Mouse (Mus musculus) spleen, adult 2 months (tissue): ENCODE results near the gene Casc1. TPM values are rescaled to one million over a fixed set of nuclear protein-coding genes. Genes with fewer than 3 reads are reported as not detected.
"Not testable (repeated sequence)": the region's sequence is repeated elsewhere in the genome, so short reads cannot be mapped to it uniquely, and the experiment has no call there.

ENCODE experiments used
- DNase-seq, 2 experiments: peaks; one replicate each; pipeline versions ENCODE4 v3.0.0 to v3.0.0-alpha.2; 2012 to 2021; ENCODE audit warnings: low spot score in 2 of 2, low read depth in 1 of 2
- H3K27ac ChIP-seq: fragments of 200-500 bp; 2 replicates; pipeline ENCODE4 v1.5.1; 2012; ENCODE audit warnings: low read length, inconsistent platforms; ENCODE audit not compliant: insufficient read depth
- H3K27me3 ChIP-seq: fragments of 200-500 bp; 2 replicates; pipeline ENCODE4 v1.6.1; 2012; ENCODE audit warnings: mild to moderate bottlenecking, moderate library complexity, low read length, inconsistent platforms; ENCODE audit not compliant: control insufficient read depth, insufficient read depth
- H3K36me3 ChIP-seq: fragments of 200-500 bp; 2 replicates; pipeline ENCODE4 v1.6.1; 2012; ENCODE audit warnings: mild to moderate bottlenecking, low read length, inconsistent platforms; ENCODE audit not compliant: control insufficient read depth, insufficient read depth
- H3K4me1 ChIP-seq: fragments of 200-500 bp; 2 replicates; pipeline ENCODE4 v1.6.1; 2011; ENCODE audit warnings: inconsistent platforms; ENCODE audit not compliant: control insufficient read depth, insufficient read depth, insufficient read length
- H3K4me3 ChIP-seq: fragments of 200-500 bp; 2 replicates; pipeline ENCODE4 v1.5.1; 2011; ENCODE audit warnings: mild to moderate bottlenecking, inconsistent platforms; ENCODE audit not compliant: insufficient read depth, insufficient read length; ENCODE audit errors: extremely low read depth
- CTCF ChIP-seq: fragments of 200-500 bp; IDR thresholded peaks from 2 replicates; pipeline ENCODE4 v1.5.1; 2011; ENCODE audit warnings: mild to moderate bottlenecking, inconsistent platforms; ENCODE audit not compliant: insufficient read depth, insufficient read length, insufficient replicate concordance; ENCODE audit errors: extremely low read depth
- POLR2A ChIP-seq: fragments of 200-500 bp; IDR thresholded peaks from 2 replicates; pipeline ENCODE4 v1.6.1; 2011; ENCODE audit warnings: low read depth, low read length, inconsistent platforms
- WGBS: fragments of 180-500 bp; shearing (Covaris S2); methylation state at CpG from one replicate; pipeline ENCODE4 v1.1.7; 2018; 5-methylcytosine and 5-hydroxymethylcytosine counted together
- polyA plus RNA-seq: library from polyadenylated mRNA; depleted of rRNA; stranded (reverse); fragments of >200 nt; gene quantifications from 2 replicates; pipeline ENCODE4 v1.2.3, GENCODE M21; 2012

The Casc1 gene
- polyA plus RNA-seq, 1 experiment, result 0.09 TPM

DNA sequence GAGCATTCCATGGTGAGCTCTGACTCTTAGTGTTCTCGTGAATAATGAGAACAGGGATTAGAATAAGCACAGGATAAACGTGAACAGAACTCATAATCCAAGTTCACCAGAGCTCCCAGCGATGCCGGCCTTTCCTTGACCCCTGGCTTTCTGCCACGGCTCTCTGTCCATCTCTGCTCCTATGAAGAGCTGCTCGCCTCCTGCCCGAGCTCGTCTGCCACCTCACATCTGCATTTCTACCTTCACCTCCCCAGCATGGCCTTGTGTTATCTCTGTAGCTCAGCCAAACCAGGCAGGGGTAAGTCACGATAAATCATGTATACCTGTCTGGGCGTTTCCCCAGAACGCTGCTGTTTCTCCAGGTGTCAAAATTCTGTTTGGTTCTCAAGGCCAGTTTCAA is 70.1 kb downstream of the Casc1 start:
- WGBS, result 91% methylated on average over 11 of the region's 11 CpGs
- peaks cover 43% of the 10 kb centered on the region for H3K36me3 ChIP-seq
- no peaks in the 10 kb centered on the region for H3K27me3 ChIP-seq
- H3K4me3 ChIP-seq, result no peak overlapping the region
- no peak for TF ChIP-seq POLR2A
- no peak for TF ChIP-seq CTCF
- DNase-seq, result no peak
- H3K4me1 ChIP-seq, result peaks cover 8% of the 10 kb centered on the region; the same call in 1 of the 2 replicates
- no peak overlapping the region for H3K27ac ChIP-seq

DNA sequence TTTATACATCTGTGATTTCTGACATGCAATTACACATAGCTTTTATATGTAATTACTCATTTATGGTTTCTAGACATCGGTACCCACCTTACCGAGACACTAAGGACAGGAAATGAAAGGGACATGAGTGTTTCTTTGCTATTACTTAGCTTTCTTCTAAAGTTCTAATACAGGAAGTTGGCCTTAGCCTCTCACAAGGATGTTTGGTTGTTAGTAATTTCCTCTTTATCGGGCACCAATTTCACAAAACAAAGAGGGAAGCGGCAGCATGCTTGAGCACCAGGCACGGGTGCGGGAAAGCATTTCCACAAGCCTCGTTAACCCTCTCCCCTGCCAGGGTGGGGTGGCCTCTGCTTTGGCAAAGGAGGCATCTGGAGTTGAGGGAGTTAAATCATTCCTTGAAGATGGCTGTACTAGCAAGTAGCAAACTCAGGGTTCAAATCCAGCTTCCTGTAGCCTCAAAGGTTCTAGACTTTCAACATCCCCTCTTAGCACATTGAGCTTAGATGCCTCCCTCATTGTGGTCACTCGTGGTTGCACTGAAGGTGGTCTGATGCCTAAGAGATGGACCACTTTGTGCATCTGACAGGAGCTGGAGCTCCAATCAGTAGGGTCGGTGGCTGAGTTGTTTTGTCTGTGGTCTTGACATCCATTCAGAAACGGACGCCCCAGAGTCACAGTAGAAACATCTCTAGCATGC is 70.9 kb downstream of the Casc1 start:
- Histone ChIP-seq H3K27ac (peak overlapping the region; percentile 72), H3K4me3 (no peak overlapping the region), H3K4me1 (peaks cover 8% of the 10 kb centered on the region; the same call in 1 of the 2 replicates), H3K36me3 (peaks cover 40% of the 10 kb centered on the region), H3K27me3 (no peaks in the 10 kb centered on the region)
- 37% methylated on average over 11 of the region's 11 CpGs for WGBS
- TF ChIP-seq CTCF (no peak), POLR2A (no peak)
- no peak for DNase-seq

- no peaks in the 10 kb centered on the region for H3K27me3 ChIP-seq
- H3K4me3 ChIP-seq, result no peak overlapping the region
- H3K36me3 ChIP-seq, result peaks cover 41% of the 10 kb centered on the region
- 91% methylated on average over 13 of the region's 13 CpGs for WGBS
- H3K27ac ChIP-seq, result no peak overlapping the region
- H3K4me1 ChIP-seq, result peaks cover 8% of the 10 kb centered on the region; the same call in 1 of the 2 replicates
- DNase-seq, result no peak
- no peak for TF ChIP-seq CTCF
- TF ChIP-seq POLR2A, result no peak
These were observed 71.6 kb downstream of the Casc1 start for GRCm38 (mm10) chr6:145139236-145139635.

DNA sequence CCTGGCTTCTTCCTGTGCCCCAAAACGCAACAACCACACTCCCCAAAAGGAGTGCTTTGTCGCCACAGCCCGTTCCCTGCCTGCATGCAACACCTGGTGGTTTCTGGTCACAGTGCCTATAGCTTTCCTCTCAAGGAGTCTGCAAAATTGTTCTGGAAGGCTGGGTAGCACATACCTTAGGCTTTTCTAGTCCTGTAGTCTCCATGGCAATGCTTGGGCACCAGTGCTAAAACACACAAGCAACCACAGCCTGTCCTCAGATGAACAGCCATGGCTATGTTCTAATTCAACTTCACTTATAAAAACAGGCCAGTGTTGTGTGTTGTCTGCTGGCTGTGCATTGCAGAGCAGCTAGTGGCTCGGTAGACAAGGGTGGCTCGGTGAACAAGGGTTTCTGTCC is 74.0 kb downstream of the Casc1 start:
- no peak for TF ChIP-seq CTCF
- Histone ChIP-seq H3K4me1 (peaks cover 11% of the 10 kb centered on the region; the same call in 1 of the 2 replicates), H3K27ac (no peak overlapping the region), H3K27me3 (no peaks in the 10 kb centered on the region), H3K4me3 (no peak overlapping the region), H3K36me3 (peaks cover 32% of the 10 kb centered on the region)
- 80% methylated on average over 5 of the region's 5 CpGs for WGBS
- no peak for DNase-seq

- H3K36me3 ChIP-seq, result peaks cover 26% of the 10 kb centered on the region
- DNase-seq, result no peak
These were observed 75.0 kb downstream of the Casc1 start for GRCm38 (mm10) chr6:145135804-145136203.

DNA sequence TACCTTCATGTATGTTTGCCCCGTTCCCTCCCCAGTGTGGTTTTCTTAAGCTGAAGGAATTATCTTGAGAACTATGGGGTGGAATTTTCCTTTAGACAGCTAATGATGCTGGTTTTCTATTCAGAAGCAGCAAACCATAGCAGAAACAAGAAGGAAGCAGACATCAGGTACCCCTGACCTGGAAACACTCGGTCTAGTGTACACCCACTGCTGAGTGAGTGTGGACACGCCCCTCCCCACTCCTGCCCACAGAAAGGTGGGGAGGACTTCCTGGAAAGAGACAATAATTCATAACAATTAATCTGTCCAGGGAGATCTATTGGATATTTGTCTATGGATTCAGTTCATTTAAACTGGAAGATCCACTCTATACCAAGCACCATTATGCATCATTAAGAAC is 75.5 kb downstream of the Casc1 start:
- 60% methylated on average over 3 of the region's 3 CpGs for WGBS
- peaks cover 24% of the 10 kb centered on the region for H3K36me3 ChIP-seq
- no peak overlapping the region for H3K4me3 ChIP-seq

More at GRCm38 (mm10) chr6:145135804-145136203, 75.0 kb downstream of the Casc1 start:
- no peak overlapping the region for H3K27ac ChIP-seq
- no peak for TF ChIP-seq POLR2A
- no peak for TF ChIP-seq CTCF
- H3K4me3 ChIP-seq, result no peak overlapping the region
- 84% methylated on average over 9 of the region's 9 CpGs for WGBS
- peaks cover 9% of the 10 kb centered on the region; the same call in 1 of the 2 replicates for H3K4me1 ChIP-seq
- H3K27me3 ChIP-seq, result no peaks in the 10 kb centered on the region

GRCm38 (mm10) chr6:145132969-145133368 is 77.8 kb downstream of the Casc1 start:
- H3K27me3 ChIP-seq, DNase-seq, H3K4me3 ChIP-seq, H3K27ac ChIP-seq, H3K4me1 ChIP-seq: not testable (repeated sequence)
- H3K36me3 ChIP-seq, result peaks cover 12% of the 10 kb centered on the region
- 86% methylated on average over 5 of the region's 5 CpGs for WGBS

More for the DNA sequence above, 75.5 kb downstream of the Casc1 start:
- TF ChIP-seq POLR2A (no peak), CTCF (no peak)
- Histone ChIP-seq H3K4me1 (peaks cover 7% of the 10 kb centered on the region; the same call in 1 of the 2 replicates), H3K27me3 (no peaks in the 10 kb centered on the region), H3K27ac (no peak overlapping the region)
- no peak for DNase-seq
